Mouse (Mus musculus) telencephalon, adult 2 months (tissue): ENCODE measurements around the gene Phlda3.

Experiments
- DNase-seq: peaks from one replicate; pipeline ENCODE4 v3.0.0-alpha.2; 2011; ENCODE audit warnings: low read depth, low spot score

Gene Phlda3

GRCm38 (mm10) chr1:135793370-135794215 is 27.7 kb downstream of the Phlda3 start:
- peak; percentile 76 for DNase-seq

- no peak for DNase-seq
These were observed 28.6 kb downstream of the Phlda3 start for GRCm38 (mm10) chr1:135794216-135795134.

GRCm38 (mm10) chr1:135798492-135798891 is 32.6 kb downstream of the Phlda3 start:
- no peak for DNase-seq

- DNase-seq, result no peak
These were observed 33.2 kb downstream of the Phlda3 start for GRCm38 (mm10) chr1:135799109-135799627.

- DNase-seq, result no peak
These were observed 34.5 kb downstream of the Phlda3 start for GRCm38 (mm10) chr1:135800192-135800950.

- no peak for DNase-seq
These were observed 41.6 kb downstream of the Phlda3 start for GRCm38 (mm10) chr1:135807546-135807945.

GRCm38 (mm10) chr1:135810180-135810579 is 44.3 kb downstream of the Phlda3 start:
- DNase-seq, result no peak

GRCm38 (mm10) chr1:135811016-135811646 is 45.2 kb downstream of the Phlda3 start:
- DNase-seq, result no peak

- DNase-seq, result no peak
These were observed 46.3 kb downstream of the Phlda3 start for GRCm38 (mm10) chr1:135812205-135812604.

- no peak for DNase-seq
These were observed 46.7 kb downstream of the Phlda3 start for GRCm38 (mm10) chr1:135812618-135813017.

GRCm38 (mm10) chr1:135813071-135813470 is 47.2 kb downstream of the Phlda3 start:
- DNase-seq, result no peak

- no peak for DNase-seq
These were observed 47.9 kb downstream of the Phlda3 start for GRCm38 (mm10) chr1:135813687-135814395.

- DNase-seq, result no peak
These were observed 48.6 kb downstream of the Phlda3 start for GRCm38 (mm10) chr1:135814531-135814930.

GRCm38 (mm10) chr1:135817595-135817994 is 51.7 kb downstream of the Phlda3 start:
- DNase-seq, result no peak

GRCm38 (mm10) chr1:135818481-135819086 is 52.7 kb downstream of the Phlda3 start, which contains the start of gene Lad1:
TSS of gene Lad1 (plus strand) at chr1:135818598.
- DNase-seq, result no peak
